Mouse (Mus musculus) kidney, postnatal 14 days (tissue): ENCODE measurements around the gene Abt1.

Experiments
- DNase-seq: peaks from one replicate; pipeline ENCODE4 v3.0.0; 2022; ENCODE audit warnings: mixed read lengths

Abt1 gene

GRCm38 (mm10) chr13:23437908-23438307, 14.2 kb upstream of the Abt1 start:
- DNase-seq, result peak; percentile 93

GRCm38 (mm10) chr13:23436861-23437822, 13.5 kb upstream of the Abt1 start:
- DNase-seq, result peak; percentile 72

GRCm38 (mm10) chr13:23436231-23436661, 12.6 kb upstream of the Abt1 start:
- DNase-seq, result peak; percentile 67

GRCm38 (mm10) chr13:23435676-23436075, 12.0 kb upstream of the Abt1 start:
- DNase-seq, result no peak

- DNase-seq, result no peak
Observed at GRCm38 (mm10) chr13:23435241-23435640, 11.6 kb upstream of the Abt1 start.

- DNase-seq, result no peak
Observed at GRCm38 (mm10) chr13:23434426-23434825, 10.8 kb upstream of the Abt1 start.

- DNase-seq, result no peak
Observed at GRCm38 (mm10) chr13:23433801-23434200, 10.1 kb upstream of the Abt1 start.

GRCm38 (mm10) chr13:23433206-23433605, 9.5 kb upstream of the Abt1 start:
- DNase-seq, result no peak

GRCm38 (mm10) chr13:23432562-23433201, 9.0 kb upstream of the Abt1 start:
- DNase-seq, result peak; percentile 96

GRCm38 (mm10) chr13:23431351-23431771, 7.7 kb upstream of the Abt1 start:
- peak; percentile 88 for DNase-seq

GRCm38 (mm10) chr13:23430734-23431133, 7.1 kb upstream of the Abt1 start:
- peak; percentile 89 for DNase-seq

GRCm38 (mm10) chr13:23429771-23430380, 6.2 kb upstream of the Abt1 start:
- no peak for DNase-seq

GRCm38 (mm10) chr13:23428166-23428993, 4.7 kb upstream of the Abt1 start:
- DNase-seq, result no peak

- DNase-seq, result no peak
Observed at GRCm38 (mm10) chr13:23427401-23427910, 3.8 kb upstream of the Abt1 start.

GRCm38 (mm10) chr13:23426922-23427321, 3.3 kb upstream of the Abt1 start:
- DNase-seq, result no peak

GRCm38 (mm10) chr13:23426335-23426734, 2.7 kb upstream of the Abt1 start:
- DNase-seq, result no peak

- DNase-seq, result peak; percentile 62
Observed at GRCm38 (mm10) chr13:23425505-23425904, 1.8 kb upstream of the Abt1 start.

- peak; percentile 94 for DNase-seq
Observed at GRCm38 (mm10) chr13:23424494-23425325, 1.0 kb upstream of the Abt1 start.

GRCm38 (mm10) chr13:23424052-23424380, 350 bp upstream of the Abt1 start:
- no peak for DNase-seq

- DNase-seq, result no peak
Observed at GRCm38 (mm10) chr13:23422351-23422750, 1.3 kb downstream of the Abt1 start.
